Mouse (Mus musculus): ENCODE data around the gene Ccdc73. TPM values are rescaled to one million over a fixed set of nuclear protein-coding genes. Genes with fewer than 3 reads are reported as not detected.
A peak's percentile ranks its signal among the peaks of the same experiment; 100 is the strongest.
"Not testable (repeated sequence)": the region's sequence is repeated elsewhere in the genome, so short reads cannot be mapped to it uniquely, and the experiment has no call there.

Gene Ccdc73
- total and polyA plus RNA-seq, 3 experiments, result 0.08 to 0.43 TPM; not detected in 1

- TF ChIP-seq TAL1 (IDR thresholded peaks at IDR 0.05; ENCODE audit: low read length), result peak; percentile 74
- no peak for TF ChIP-seq MYC (IDR thresholded peaks at IDR 0.05; ENCODE audit: low read depth, low read length)
Observed at GRCm38 (mm10) chr2:105023031-105023615, 155.5 kb downstream of the Ccdc73 start (continued).

GRCm38 (mm10) chr2:105023815-105024214, 156.2 kb downstream of the Ccdc73 start:
- Histone ChIP-seq H3K9me3 (replicated peaks; ENCODE audit: insufficient read depth, low read length) (no peaks in the 10 kb centered on the region), H3K4me1 (ENCODE audit: control insufficient read depth in 1 of 2, insufficient read depth in 2 of 2, low read length in 2 of 2) (peaks cover 12 to 21% of the 10 kb centered on the region in 2 experiments), H3K36me3 (ENCODE audit: control insufficient read depth in 1 of 2, insufficient read depth in 2 of 2, low read length in 2 of 2) (peaks cover 0 to 25% of the 10 kb centered on the region in 2 experiments; a peak in 2 of 4 replicates), H3K27me3 (ENCODE audit: control insufficient read depth in 1 of 2, insufficient read depth in 2 of 2, low read length in 2 of 2) (no peaks in the 10 kb centered on the region), H3K4me3 (ENCODE audit: control insufficient read depth in 1 of 2, insufficient read depth in 1 of 2, low read depth in 2 of 2, low read length in 2 of 2) (no peak overlapping the region), H3K9ac (ENCODE audit: control insufficient read depth, low read depth, low read length, poor library complexity, severe bottlenecking) (no peak overlapping the region), H3K79me2 (ENCODE audit: control insufficient read depth, insufficient read depth, low read length, poor library complexity) (no peaks in the 10 kb centered on the region), H3K27ac (ENCODE audit: control insufficient read depth, low read depth, low read length) (no peak overlapping the region)
- no peak for DNase-seq (ENCODE audit: low read depth, low spot score)
- TF ChIP-seq UBTF (IDR thresholded peaks at IDR 0.05; ENCODE audit: borderline replicate concordance, insufficient read depth, low read depth, low read length) (no peak), JUND (IDR thresholded peaks at IDR 0.05; ENCODE audit: low read depth, low read length) (no peak), MAX (IDR thresholded peaks at IDR 0.05; ENCODE audit: low read length) (no peak), KAT2A (conservative IDR thresholded peaks at IDR 0.05; ENCODE audit: low read depth, low read length) (no peak), ZC3H11A (IDR thresholded peaks at IDR 0.05; ENCODE audit: low read depth, low read length) (no peak), MXI1 (IDR thresholded peaks at IDR 0.05; ENCODE audit: low read depth, low read length) (no peak), CHD1 (IDR thresholded peaks at IDR 0.05; ENCODE audit: low read depth, low read length) (no peak), E2F4 (IDR thresholded peaks at IDR 0.05; ENCODE audit: borderline replicate concordance, low read depth, low read length) (no peak), POLR2A (IDR thresholded peaks at IDR 0.05; ENCODE audit: control insufficient read depth in 1 of 2, insufficient read depth in 1 of 2, low read depth in 1 of 2, low read length in 2 of 2, poor library complexity in 1 of 2) (no peak)

GRCm38 (mm10) chr2:105025610-105026009, 158.0 kb downstream of the Ccdc73 start:
- peaks cover 10 to 24% of the 10 kb centered on the region in 2 experiments for H3K4me1 ChIP-seq (ENCODE audit: control insufficient read depth in 1 of 2, insufficient read depth in 2 of 2, low read length in 2 of 2)
- H3K36me3 ChIP-seq (ENCODE audit: control insufficient read depth in 1 of 2, insufficient read depth in 2 of 2, low read length in 2 of 2), result peaks cover 0 to 17% of the 10 kb centered on the region in 2 experiments; a peak in 2 of 4 replicates
- H3K27me3 ChIP-seq (ENCODE audit: control insufficient read depth in 1 of 2, insufficient read depth in 2 of 2, low read length in 2 of 2); H3K9ac ChIP-seq (ENCODE audit: control insufficient read depth, low read depth, low read length, poor library complexity, severe bottlenecking); H3K9me3 ChIP-seq (replicated peaks; ENCODE audit: insufficient read depth, low read length); DNase-seq (ENCODE audit: low read depth, low spot score); H3K4me3 ChIP-seq (ENCODE audit: control insufficient read depth in 1 of 2, insufficient read depth in 1 of 2, low read depth in 2 of 2, low read length in 2 of 2); H3K79me2 ChIP-seq (ENCODE audit: control insufficient read depth, insufficient read depth, low read length, poor library complexity); H3K27ac ChIP-seq (ENCODE audit: control insufficient read depth, low read depth, low read length): not testable (repeated sequence)

Measured in MEL (cell line).